In the genomic region with DNA sequence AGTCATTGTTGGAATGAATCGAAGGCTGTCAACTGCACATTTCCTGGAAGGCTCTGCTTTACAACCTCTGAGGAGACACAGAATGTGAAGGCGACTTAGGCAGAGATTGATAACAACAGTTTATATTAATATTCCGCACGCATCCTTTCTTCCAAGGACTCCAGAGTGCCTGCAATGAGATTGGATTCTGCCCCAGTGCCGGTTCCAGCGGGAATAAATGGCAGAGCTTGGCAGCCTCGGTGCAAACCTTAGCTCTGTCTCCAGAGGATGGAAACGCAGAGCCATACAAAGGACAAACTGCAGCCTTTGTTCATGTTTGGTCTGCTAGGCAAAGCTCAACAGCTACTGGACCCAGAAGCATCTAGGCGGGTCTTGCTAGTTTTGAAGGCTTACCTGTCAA, we compare ENCODE assay signal across 16 mouse cellular contexts.
DNase-seq lines count a peak whose midpoint lies in the region; ATAC-seq and TF ChIP-seq lines count a peak whose summit lies in the region.
"Had no signal": no experiment of that assay in that cellular context is flagged by ENCODE, and none has a peak within 500 bp of the region (broad histone marks: within the 10 kb centered on the region; RNA-seq: fewer than 3 reads in every experiment).

No protein-coding gene starts in this region.

- H3K9ac ChIP-seq in forebrain, postnatal 0 days, result no peak overlapping the region
- H3K9ac ChIP-seq in forebrain, embryonic 13.5 days, result no peak overlapping the region
- H3K9ac ChIP-seq in lung, embryonic 15.5 days, result no peak overlapping the region
- no peak overlapping the region for H3K9ac ChIP-seq in hindbrain, embryonic 16.5 days (ENCODE audit: low read depth, low read length)
- H3K9ac ChIP-seq: liver, postnatal 0 days had no signal

- WGBS in forebrain, postnatal 0 days, result 46% methylated on average over 9 of the region's 9 CpGs
- 74% methylated on average over 9 of the region's 9 CpGs for WGBS in forebrain, embryonic 13.5 days
- WGBS in lung, embryonic 15.5 days, result 66% methylated on average over 9 of the region's 9 CpGs
- WGBS in hindbrain, embryonic 16.5 days, result 50% methylated on average over 9 of the region's 9 CpGs

- TF ChIP-seq POLR2A in brain, embryonic 14.5 days (IDR thresholded peaks at IDR 0.05; ENCODE audit: borderline replicate concordance, extremely low read depth, insufficient read depth, insufficient read length, poor library complexity, severe bottlenecking), result no peak

- no peak overlapping the region for H3K4me3 ChIP-seq in forebrain, postnatal 0 days (ENCODE audit: low read depth, low read length)
- H3K4me3 ChIP-seq in forebrain, embryonic 13.5 days, result no peak overlapping the region
- no peak overlapping the region for H3K4me3 ChIP-seq in lung, embryonic 15.5 days
- no peak overlapping the region for H3K4me3 ChIP-seq in hindbrain, embryonic 16.5 days (ENCODE audit: low read length)
- H3K4me3 ChIP-seq: limb, embryonic 10.5 days; myocyte had no signal

- DNase-seq in forebrain, postnatal 0 days, result no peak
- no peak for DNase-seq in lung, postnatal 10 days
- peak; percentile 48 for DNase-seq in brain, embryonic 14.5 days (ENCODE audit: low read depth)
- no peak for DNase-seq in thymus, postnatal 10 days (ENCODE audit: low spot score in 2 of 2)
- DNase-seq: adrenal gland, adult 8-10 months; cerebellum, adult 11-12 months; cerebellum, postnatal 14 days; gastrocnemius, postnatal 25 days; kidney, adult 11 months; liver, postnatal 0 days; thymus, postnatal 25 days had no signal

- H3K36me3 ChIP-seq in forebrain, postnatal 0 days (ENCODE audit: insufficient read depth), result no peaks in the 10 kb centered on the region
- H3K36me3 ChIP-seq in forebrain, embryonic 13.5 days (ENCODE audit: poor library complexity, severe bottlenecking), result no peaks in the 10 kb centered on the region
- no peaks in the 10 kb centered on the region for H3K36me3 ChIP-seq in lung, embryonic 15.5 days
- no peaks in the 10 kb centered on the region for H3K36me3 ChIP-seq in hindbrain, embryonic 16.5 days (ENCODE audit: control insufficient read depth, insufficient read depth, low read length)
- H3K36me3 ChIP-seq: limb, embryonic 10.5 days had no signal

- 0 out of 2 replicates have a peak overlapping the region, but pooled peaks have one; percentile 2 for H3K27ac ChIP-seq in forebrain, postnatal 0 days (ENCODE audit: low read depth, low read length)
- H3K27ac ChIP-seq in forebrain, embryonic 13.5 days, result no peak overlapping the region
- H3K27ac ChIP-seq in lung, embryonic 15.5 days, result 0 out of 2 replicates have a peak overlapping the region, but pooled peaks have one; percentile 20
- H3K27ac ChIP-seq in hindbrain, embryonic 16.5 days (ENCODE audit: low read depth, low read length), result peak overlapping the region; percentile 47
- H3K27ac ChIP-seq: limb, embryonic 10.5 days had no signal

- H3K4me2 ChIP-seq in forebrain, postnatal 0 days (ENCODE audit: low read depth), result no peak overlapping the region
- no peak overlapping the region for H3K4me2 ChIP-seq in forebrain, embryonic 13.5 days
- no peak overlapping the region for H3K4me2 ChIP-seq in lung, embryonic 15.5 days
- no peak overlapping the region for H3K4me2 ChIP-seq in hindbrain, embryonic 16.5 days (ENCODE audit: low read length)

- no peaks in the 10 kb centered on the region for H3K27me3 ChIP-seq in forebrain, postnatal 0 days (ENCODE audit: insufficient read depth, low read length)
- no peaks in the 10 kb centered on the region for H3K27me3 ChIP-seq in forebrain, embryonic 13.5 days
- no peaks in the 10 kb centered on the region for H3K27me3 ChIP-seq in lung, embryonic 15.5 days
- no peaks in the 10 kb centered on the region for H3K27me3 ChIP-seq in hindbrain, embryonic 16.5 days (replicated peaks; ENCODE audit: control insufficient read depth, insufficient read depth, low read length)

- peak; percentile 56 for ATAC-seq in forebrain, postnatal 0 days
- no peak for ATAC-seq in forebrain, embryonic 13.5 days
- no peak for ATAC-seq in lung, embryonic 15.5 days (ENCODE audit: borderline replicate concordance, extremely low read depth, low FRiP score, low TSS enrichment)
- ATAC-seq in hindbrain, embryonic 16.5 days, result peak; percentile 70
- ATAC-seq: liver, postnatal 0 days had no signal

- no peak for TF ChIP-seq CTCF in forebrain, postnatal 0 days (IDR thresholded peaks at IDR 0.05; ENCODE audit: low read depth)
- no peak for TF ChIP-seq CTCF in brain, embryonic 14.5 days (IDR thresholded peaks at IDR 0.05; ENCODE audit: borderline replicate concordance, extremely low read depth, insufficient read depth, insufficient read length)

- H3K9me3 ChIP-seq in forebrain, postnatal 0 days (ENCODE audit: low read length), result no peaks in the 10 kb centered on the region
- H3K9me3 ChIP-seq in forebrain, embryonic 13.5 days (replicated peaks), result no peaks in the 10 kb centered on the region
- no peaks in the 10 kb centered on the region for H3K9me3 ChIP-seq in lung, embryonic 15.5 days
- H3K9me3 ChIP-seq in hindbrain, embryonic 16.5 days (ENCODE audit: control insufficient read depth, low read length), result no peaks in the 10 kb centered on the region
- H3K9me3 ChIP-seq: limb, embryonic 10.5 days had no signal

- H3K4me1 ChIP-seq in forebrain, postnatal 0 days (ENCODE audit: insufficient read depth), result no peaks in the 10 kb centered on the region; the same call in none of the 2 replicates
- H3K4me1 ChIP-seq in forebrain, embryonic 13.5 days, result peaks cover 9% of the 10 kb centered on the region; the same call in 1 of the 2 replicates
- 0 out of 2 replicates have a peak, but pooled peaks cover 8% of the 10 kb centered on the region for H3K4me1 ChIP-seq in lung, embryonic 15.5 days
- peaks cover 10% of the 10 kb centered on the region for H3K4me1 ChIP-seq in hindbrain, embryonic 16.5 days (ENCODE audit: control insufficient read depth, insufficient read depth, low read depth, low read length)
- H3K4me1 ChIP-seq: limb, embryonic 10.5 days had no signal

Comparison
In these comparisons a context has a peak if more than half of its experiments do, and no peak if none do; other contexts are left out.
1. ATAC-seq: peak in forebrain, postnatal 0 days (single experiment) and hindbrain, embryonic 16.5 days (single experiment); none in forebrain, embryonic 13.5 days (single experiment) and lung, embryonic 15.5 days (single experiment).